Mouse (Mus musculus) MEL (cell line): ENCODE data around the gene Ilf3. TPM values are rescaled to one million over a fixed set of nuclear protein-coding genes. Genes with fewer than 3 reads are reported as not detected.
A peak's percentile ranks its signal among the peaks of the same experiment; 100 is the strongest.

Experiments used
- DNase-seq: peaks from one replicate; pipeline ENCODE4 v3.0.0; 2011; ENCODE audit warnings: low read depth, low spot score
- H3K27ac ChIP-seq: 2 replicates; pipeline ENCODE4 v1.5.1; 2012; ENCODE audit warnings: low read depth, mild to moderate bottlenecking, control low read depth, low read length, moderate library complexity; ENCODE audit not compliant: control insufficient read depth
- H3K27me3 ChIP-seq, 2 experiments: fragments of 150-350 bp in 1 of 2; sonication (generic) in 1 of 2; 2 replicates each; pipeline ENCODE4 v1.6.1; 2012; ENCODE audit warnings: low read length in 2 of 2, mild to moderate bottlenecking in 2 of 2, improper control_type of control experiment in 1 of 2, moderate library complexity in 1 of 2; ENCODE audit not compliant: insufficient read depth in 2 of 2, control insufficient read depth in 1 of 2
- H3K36me3 ChIP-seq, 2 experiments: 2 replicates each; pipeline ENCODE4 v1.6.1; 2012 to 2014; ENCODE audit warnings: low read length in 2 of 2, improper control_type of control experiment in 1 of 2, inconsistent platforms in 1 of 2, mild to moderate bottlenecking in 1 of 2; ENCODE audit not compliant: insufficient read depth in 2 of 2, control insufficient read depth in 1 of 2
- H3K4me1 ChIP-seq, 2 experiments: fragments of 150-350 bp in 1 of 2; sonication (generic) in 1 of 2; 2 replicates each; pipeline ENCODE4 v1.6.1; 2012; ENCODE audit warnings: low read length in 2 of 2, improper control_type of control experiment in 1 of 2, mild to moderate bottlenecking in 1 of 2; ENCODE audit not compliant: insufficient read depth in 2 of 2, control insufficient read depth in 1 of 2
- H3K4me3 ChIP-seq, 2 experiments: fragments of 150-350 bp in 1 of 2; sonication (generic) in 1 of 2; 2 replicates each; pipeline ENCODE4 v1.5.1; 2012; ENCODE audit warnings: low read depth in 2 of 2, low read length in 2 of 2, mild to moderate bottlenecking in 2 of 2, moderate library complexity in 2 of 2, control low read depth in 1 of 2, improper control_type of control experiment in 1 of 2; ENCODE audit not compliant: control insufficient read depth in 1 of 2, insufficient read depth in 1 of 2
- H3K79me2 ChIP-seq: 2 replicates; pipeline ENCODE4 v1.6.1; 2012; ENCODE audit warnings: mild to moderate bottlenecking, low read length, moderate library complexity; ENCODE audit not compliant: control insufficient read depth, poor library complexity, insufficient read depth
- H3K9ac ChIP-seq: 2 replicates; pipeline ENCODE4 v1.6.1; 2012; ENCODE audit warnings: low read depth, mild to moderate bottlenecking, control low read depth, low read length, moderate library complexity; ENCODE audit not compliant: control insufficient read depth, poor library complexity, severe bottlenecking
- H3K9me3 ChIP-seq: fragments of 150-350 bp; sonication (generic); replicated peaks from 2 replicates; pipeline ENCODE4 v1.6.1; 2012; ENCODE audit warnings: mild to moderate bottlenecking, low read length, improper control_type of control experiment, moderate library complexity; ENCODE audit not compliant: insufficient read depth
- CHD1 ChIP-seq: IDR thresholded peaks from 2 replicates; pipeline ENCODE4 v1.6.1; 2012; ENCODE audit warnings: low read depth, mild to moderate bottlenecking, inconsistent platforms, low read length, improper control_type of control experiment
- CHD2 ChIP-seq: IDR thresholded peaks from 2 replicates; pipeline ENCODE4 v1.6.1; 2011; ENCODE audit warnings: low read length, improper control_type of control experiment
- CTCF ChIP-seq, 3 experiments: IDR thresholded peaks in 2 of 3; conservative IDR thresholded peaks in 1 of 3; 2 replicates each; pipeline ENCODE4 v1.5.1; 2011 to 2012; ENCODE audit warnings: low read length in 3 of 3, low read depth in 2 of 3, mild to moderate bottlenecking in 2 of 3, improper control_type of control experiment in 1 of 3, inconsistent platforms in 1 of 3, mixed read lengths in 1 of 3, moderate library complexity in 1 of 3; ENCODE audit not compliant: control insufficient read depth in 1 of 3, insufficient read depth in 1 of 3, poor library complexity in 1 of 3, severe bottlenecking in 1 of 3
- ELF1 ChIP-seq: IDR thresholded peaks from 2 replicates; pipeline ENCODE4 v1.6.1; 2014; ENCODE audit warnings: low read depth, mild to moderate bottlenecking, inconsistent platforms, low read length, improper control_type of control experiment, moderate library complexity
- GABPA ChIP-seq: IDR thresholded peaks from 2 replicates; pipeline ENCODE4 v1.6.1; 2012; ENCODE audit warnings: low read depth, mild to moderate bottlenecking, inconsistent platforms, low read length, improper control_type of control experiment, moderate library complexity
- GATA1 ChIP-seq: IDR thresholded peaks from 2 replicates; pipeline ENCODE4 v1.6.1; 2011; ENCODE audit warnings: low read depth, low read length, improper control_type of control experiment
- HCFC1 ChIP-seq: IDR thresholded peaks from 2 replicates; pipeline ENCODE4 v1.6.1; 2012; ENCODE audit warnings: low read depth, mild to moderate bottlenecking, inconsistent platforms, low read length, improper control_type of control experiment, moderate library complexity
- KAT2A ChIP-seq: conservative IDR thresholded peaks from 2 replicates; pipeline ENCODE4 v1.6.1; 2012; ENCODE audit warnings: low read depth, low read length, improper control_type of control experiment, inconsistent platforms
- MAFK ChIP-seq: IDR thresholded peaks from 2 replicates; pipeline ENCODE4 v1.6.1; 2011; ENCODE audit warnings: low read depth, mild to moderate bottlenecking, low read length, improper control_type of control experiment, borderline replicate concordance
- MAZ ChIP-seq: IDR thresholded peaks from 2 replicates; pipeline ENCODE4 v1.6.1; 2012; ENCODE audit warnings: low read depth, mild to moderate bottlenecking, inconsistent platforms, low read length, improper control_type of control experiment
- MXI1 ChIP-seq: IDR thresholded peaks from 2 replicates; pipeline ENCODE4 v1.6.1; 2011; ENCODE audit warnings: mild to moderate bottlenecking, low read depth, low read length, improper control_type of control experiment
- NELFE ChIP-seq: IDR thresholded peaks from 2 replicates; pipeline ENCODE4 v1.6.1; 2011; ENCODE audit warnings: low read depth, low read length, improper control_type of control experiment
- POLR2AphosphoS2 ChIP-seq: IDR thresholded peaks from 2 replicates; pipeline ENCODE4 v1.6.1; 2011; ENCODE audit warnings: low read length, improper control_type of control experiment
- POLR2AphosphoS5 ChIP-seq: IDR thresholded peaks from 2 replicates; pipeline ENCODE4 v1.6.1; 2012; ENCODE audit warnings: low read depth, borderline replicate concordance, mild to moderate bottlenecking, inconsistent platforms, low read length, moderate library complexity, mixed read lengths
- RAD21 ChIP-seq: IDR thresholded peaks from 2 replicates; pipeline ENCODE4 v1.6.1; 2011; ENCODE audit warnings: mild to moderate bottlenecking, low read depth, low read length, improper control_type of control experiment
- RCOR1 ChIP-seq: IDR thresholded peaks from 2 replicates; pipeline ENCODE4 v1.6.1; 2012; ENCODE audit warnings: low read depth, mild to moderate bottlenecking, inconsistent platforms, low read length, improper control_type of control experiment
- USF2 ChIP-seq, 2 experiments: IDR thresholded peaks; 2 replicates each; pipeline ENCODE4 v1.6.1; 2011 to 2012; ENCODE audit warnings: improper control_type of control experiment in 2 of 2, low read length in 2 of 2, borderline replicate concordance in 1 of 2, inconsistent platforms in 1 of 2, low read depth in 1 of 2, mild to moderate bottlenecking in 1 of 2; ENCODE audit not compliant: insufficient read depth in 1 of 2
- ZKSCAN1 ChIP-seq: IDR thresholded peaks from 2 replicates; pipeline ENCODE4 v1.6.1; 2012; ENCODE audit warnings: low read depth, mild to moderate bottlenecking, inconsistent platforms, low read length, improper control_type of control experiment, moderate library complexity
- ZNF384 ChIP-seq: IDR thresholded peaks from 2 replicates; pipeline ENCODE4 v1.6.1; 2012; ENCODE audit warnings: low read depth, mild to moderate bottlenecking, inconsistent platforms, low read length, improper control_type of control experiment
- polyA plus RNA-seq, 2 experiments: library from polyadenylated mRNA; stranded (reverse) in 1 of 2; unstranded in 1 of 2; fragments of >175 nt in 1 of 2; fragments of >200 nt in 1 of 2; gene quantifications; 2 replicates each; pipeline versions ENCODE4 v1.2.1 to v1.2.4; 2012; ENCODE audit warnings: low replicate concordance in 2 of 2, low read depth in 1 of 2; ENCODE audit not compliant: insufficient read length in 2 of 2, insufficient read depth in 1 of 2, missing spikeins in 1 of 2
- total RNA-seq: library from RNA; depleted of rRNA; stranded (reverse); fragments of 300-350 nt; gene quantifications from 2 replicates; pipeline ENCODE4 v1.2.3, GENCODE M21; 2012

Gene Ilf3
- total and polyA plus RNA-seq, 3 experiments, result 67.4 to 519 (median 210) TPM

GRCm38 (mm10) chr9:21439456-21439855 is 71.8 kb downstream of the Ilf3 start (continued):
- TF ChIP-seq ELF1, result peak; percentile 18; the same call in 1 of the 2 replicates
- TF ChIP-seq NELFE, result no peak
- TF ChIP-seq, all 39 proteins: peak for 24

- peaks cover 46 to 52% of the 10 kb centered on the region in 2 experiments for H3K4me1 ChIP-seq
- H3K79me2 ChIP-seq, result peaks cover 72% of the 10 kb centered on the region
- TF ChIP-seq POLR2AphosphoS5 (peak; percentile 36; the same call in 1 of the 2 replicates), POLR2AphosphoS2 (0 out of 2 replicates have a peak, but pooled peaks have one; percentile 15), CHD1 (peak; percentile 42; the same call in 1 of the 2 replicates), ZNF384 (no peak)
- no peak for DNase-seq
- peaks cover 44 to 47% of the 10 kb centered on the region in 2 experiments for H3K36me3 ChIP-seq
- H3K4me3 ChIP-seq, result no peak overlapping the region
- peak overlapping the region; percentile 72 for H3K27ac ChIP-seq
- no peaks in the 10 kb centered on the region for H3K9me3 ChIP-seq
- H3K27me3 ChIP-seq, result no peaks in the 10 kb centered on the region
- H3K9ac ChIP-seq, result peak overlapping the region; percentile 55
Observed at GRCm38 (mm10) chr9:21439914-21440313, 72.2 kb downstream of the Ilf3 start.

- H3K36me3 ChIP-seq, result peaks cover 44 to 47% of the 10 kb centered on the region in 2 experiments
- 0 out of 2 replicates have a peak, but pooled peaks have one; percentile 27 for TF ChIP-seq NELFE
- no peak for TF ChIP-seq GATA1
- 0 out of 4 replicates have a peak, but pooled peaks of 1 of the 2 experiments have one; percentile 18 for TF ChIP-seq USF2 (IDR thresholded peaks at IDR 0.05; ENCODE audit: borderline replicate concordance in 1 of 2, insufficient read depth in 1 of 2, low read depth in 1 of 2, low read length in 2 of 2)
- no peak for TF ChIP-seq CTCF (IDR thresholded peaks at IDR 0.05 in 2 of 3, conservative IDR thresholded peaks at IDR 0.05 in 1 of 3; ENCODE audit: control insufficient read depth in 1 of 3, insufficient read depth in 1 of 3, low read depth in 2 of 3, low read length in 3 of 3, poor library complexity in 1 of 3, severe bottlenecking in 1 of 3)
- H3K79me2 ChIP-seq, result peaks cover 68% of the 10 kb centered on the region
- H3K9me3 ChIP-seq, result no peaks in the 10 kb centered on the region
- H3K4me1 ChIP-seq, result peaks cover 46 to 50% of the 10 kb centered on the region in 2 experiments
- peak overlapping the region; percentile 72; the same call in 1 of the 2 replicates for H3K27ac ChIP-seq
- DNase-seq, result no peak
- H3K27me3 ChIP-seq, result no peaks in the 10 kb centered on the region
- H3K4me3 ChIP-seq, result no peak overlapping the region
- H3K9ac ChIP-seq, result peak overlapping the region; percentile 55; the same call in 1 of the 2 replicates
Observed at GRCm38 (mm10) chr9:21440387-21440786, 72.7 kb downstream of the Ilf3 start.

GRCm38 (mm10) chr9:21443853-21444252 is 76.2 kb downstream of the Ilf3 start:
- no peak overlapping the region for H3K27ac ChIP-seq
- peaks cover 53% of the 10 kb centered on the region for H3K79me2 ChIP-seq
- no peaks in the 10 kb centered on the region for H3K27me3 ChIP-seq
- TF ChIP-seq GABPA, result no peak
- TF ChIP-seq MAZ, result no peak
- TF ChIP-seq RCOR1, result no peak
- peak; percentile 5; the same call in 1 of the 2 replicates for TF ChIP-seq ZNF384
- no peak for TF ChIP-seq CHD2
- TF ChIP-seq KAT2A, result no peak
- TF ChIP-seq RAD21, result no peak
- no peak for TF ChIP-seq ZKSCAN1
- no peak for TF ChIP-seq MAFK
- no peak for TF ChIP-seq CTCF (IDR thresholded peaks at IDR 0.05 in 2 of 3, conservative IDR thresholded peaks at IDR 0.05 in 1 of 3; ENCODE audit: control insufficient read depth in 1 of 3, insufficient read depth in 1 of 3, low read depth in 2 of 3, low read length in 3 of 3, poor library complexity in 1 of 3, severe bottlenecking in 1 of 3)
- no peak for TF ChIP-seq HCFC1
- 0 out of 2 replicates have a peak, but pooled peaks have one; percentile 21 for TF ChIP-seq MXI1
- H3K9me3 ChIP-seq, result no peaks in the 10 kb centered on the region
- no peak for DNase-seq
- no peak overlapping the region for H3K9ac ChIP-seq
- peaks cover 14 to 50% of the 10 kb centered on the region in 2 experiments for H3K36me3 ChIP-seq
- peaks cover 13 to 16% of the 10 kb centered on the region in 2 experiments for H3K4me1 ChIP-seq
- no peak overlapping the region for H3K4me3 ChIP-seq
